Mouse (Mus musculus): ENCODE measurements at regions not wholly inside any gene's neighbourhood (a gene's known extent, or its start where the extent isn't known, plus 50 kb on each side); places are given as distances from the start of the nearest gene placed in this dataset.

DNA sequence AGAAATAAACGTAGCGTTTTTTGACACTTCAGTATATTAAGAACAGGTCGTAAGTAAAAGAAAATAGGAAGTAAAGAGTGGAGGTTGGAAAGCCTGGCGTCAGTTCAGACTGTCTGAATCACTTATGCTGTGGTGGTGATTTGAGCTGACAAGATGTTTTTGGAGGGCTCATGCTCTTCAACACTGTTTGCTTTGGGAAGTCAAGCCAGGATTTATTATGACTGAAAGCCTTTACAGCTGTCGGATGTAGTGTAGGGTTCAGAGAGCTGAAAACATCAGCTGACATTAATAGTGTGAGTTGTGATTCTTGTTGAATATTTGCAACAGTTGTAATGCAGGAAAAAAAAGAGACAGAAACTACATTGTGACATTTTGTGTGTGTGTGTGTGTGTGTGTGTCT lies 1062.9 kb upstream of the 4930412O13Rik start:
- WGBS: 76% methylated on average over 5 of the region's 5 CpGs
- no peaks in the 10 kb centered on the region for H3K4me1 ChIP-seq (ENCODE audit: control insufficient read depth, insufficient read depth, low read length)
- ATAC-seq (ENCODE audit: low read depth): no peak
- H3K36me3 ChIP-seq (ENCODE audit: control insufficient read depth, insufficient read depth, low read length): no peaks in the 10 kb centered on the region
- H3K9me3 ChIP-seq (ENCODE audit: control insufficient read depth, low read length): no peaks in the 10 kb centered on the region
- H3K4me3 ChIP-seq (ENCODE audit: low read depth, low read length): no peak overlapping the region
- H3K27ac ChIP-seq (ENCODE audit: low read depth, low read length): no peak overlapping the region
- no peaks in the 10 kb centered on the region for H3K27me3 ChIP-seq (ENCODE audit: control insufficient read depth, insufficient read depth, low read length)
- no peak overlapping the region for H3K4me2 ChIP-seq (ENCODE audit: low read depth, low read length)
- no peak overlapping the region for H3K9ac ChIP-seq (replicated peaks; ENCODE audit: low read depth, low read length)

DNA sequence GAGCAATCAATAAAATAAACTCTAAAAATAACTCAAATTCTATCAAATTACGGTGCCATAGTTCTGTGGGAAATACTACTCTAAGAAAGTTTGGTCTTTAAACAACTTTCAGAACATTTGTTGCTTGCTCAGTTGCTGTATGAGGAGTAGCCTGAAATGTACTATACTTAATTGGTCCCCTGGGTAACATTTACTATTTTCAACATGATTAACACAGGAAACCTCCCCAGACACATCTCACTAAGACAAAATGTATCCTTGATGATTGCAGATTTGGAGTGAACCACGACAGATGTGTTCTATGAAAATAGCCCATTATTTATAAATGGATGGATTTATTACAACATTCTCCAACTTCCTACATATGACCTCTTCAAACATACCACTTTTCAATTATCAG lies 1055.6 kb upstream of the 4930412O13Rik start:
- no peak for ATAC-seq (ENCODE audit: low read depth)
- Histone ChIP-seq H3K4me1 (ENCODE audit: control insufficient read depth, insufficient read depth, low read length) (no peaks in the 10 kb centered on the region), H3K4me3 (ENCODE audit: low read depth, low read length) (no peak overlapping the region), H3K27ac (ENCODE audit: low read depth, low read length) (no peak overlapping the region), H3K9me3 (ENCODE audit: control insufficient read depth, low read length) (no peaks in the 10 kb centered on the region), H3K4me2 (ENCODE audit: low read depth, low read length) (no peak overlapping the region), H3K36me3 (ENCODE audit: control insufficient read depth, insufficient read depth, low read length) (no peaks in the 10 kb centered on the region), H3K27me3 (ENCODE audit: control insufficient read depth, insufficient read depth, low read length) (no peaks in the 10 kb centered on the region), H3K9ac (replicated peaks; ENCODE audit: low read depth, low read length) (no peak overlapping the region)
- WGBS: 56% methylated on average over 2 of the region's 2 CpGs

All from neural tube, embryonic 14.5 days (tissue).